Mouse (Mus musculus): ENCODE measurements around the gene B430305J03Rik.

Gene B430305J03Rik

GRCm38 (mm10) chr3:61365779-61366373 lies at the start of gene B430305J03Rik:
TSS of gene B430305J03Rik (minus strand) at chr3:61365951.
- no peak for DNase-seq

GRCm38 (mm10) chr3:61409683-61410082 lies 43.9 kb upstream of the B430305J03Rik start:
- DNase-seq, result no peak

- DNase-seq, result no peak
Measured at GRCm38 (mm10) chr3:61406921-61407320, 41.2 kb upstream of the B430305J03Rik start.

GRCm38 (mm10) chr3:61400823-61401387 lies 35.2 kb upstream of the B430305J03Rik start:
- no peak for DNase-seq

GRCm38 (mm10) chr3:61396728-61397127 lies 31.0 kb upstream of the B430305J03Rik start:
- no peak for DNase-seq

- no peak for DNase-seq
Measured at GRCm38 (mm10) chr3:61395382-61395781, 29.6 kb upstream of the B430305J03Rik start.

GRCm38 (mm10) chr3:61393520-61393919 lies 27.8 kb upstream of the B430305J03Rik start:
- DNase-seq, result no peak

- DNase-seq, result no peak
Measured at GRCm38 (mm10) chr3:61392881-61393280, 27.1 kb upstream of the B430305J03Rik start.

GRCm38 (mm10) chr3:61391564-61391963 lies 25.8 kb upstream of the B430305J03Rik start:
- no peak for DNase-seq

- no peak for DNase-seq
Measured at GRCm38 (mm10) chr3:61386368-61386767, 20.6 kb upstream of the B430305J03Rik start.

GRCm38 (mm10) chr3:61376001-61376400 lies 10.2 kb upstream of the B430305J03Rik start:
- no peak for DNase-seq

GRCm38 (mm10) chr3:61368446-61368845 lies 2.7 kb upstream of the B430305J03Rik start:
- DNase-seq, result no peak

GRCm38 (mm10) chr3:61364978-61365778 lies 573 bp downstream of the B430305J03Rik start:
- peak; percentile 52 for DNase-seq

- DNase-seq, result no peak
Measured at GRCm38 (mm10) chr3:61364661-61364977, 1.1 kb downstream of the B430305J03Rik start.

- DNase-seq, result peak; percentile 90
Measured at GRCm38 (mm10) chr3:61363989-61364660, 1.6 kb downstream of the B430305J03Rik start.

GRCm38 (mm10) chr3:61363161-61363988 lies 2.4 kb downstream of the B430305J03Rik start:
- peak; percentile 90 for DNase-seq

GRCm38 (mm10) chr3:61362821-61363160 lies 3.0 kb downstream of the B430305J03Rik start:
- DNase-seq, result peak; percentile 58

- DNase-seq, result no peak
Measured at GRCm38 (mm10) chr3:61361338-61361737, 4.4 kb downstream of the B430305J03Rik start, which contains the start of gene Rap2b. TSS of gene Rap2b (plus strand) at chr3:61361638.

- no peak for DNase-seq
Measured at GRCm38 (mm10) chr3:61358756-61359293, 6.9 kb downstream of the B430305J03Rik start.

GRCm38 (mm10) chr3:61358107-61358506 lies 7.6 kb downstream of the B430305J03Rik start:
- DNase-seq, result no peak

GRCm38 (mm10) chr3:61355464-61355863 lies 10.3 kb downstream of the B430305J03Rik start:
- no peak for DNase-seq

GRCm38 (mm10) chr3:61349433-61349832 lies 16.3 kb downstream of the B430305J03Rik start:
- no peak for DNase-seq
